Mouse (Mus musculus): Measurements from ENCODE around the gene Asic3. TPM values are rescaled to one million over a fixed set of nuclear protein-coding genes. Genes with fewer than 3 reads are reported as not detected.
A peak's percentile ranks its signal among the peaks of the same experiment; 100 is the strongest.
"Not testable (repeated sequence)": the region's sequence is repeated elsewhere in the genome, so short reads cannot be mapped to it uniquely, and the experiment has no call there.

Asic3 gene
- polyA plus RNA-seq, 1 experiment from 2014 or later = 0.58 TPM

GRCm38 (mm10) chr5:24393392-24393997 is 19.7 kb upstream of the Asic3 start, which contains the start of gene Abcb8:
Gene Abcb8, plus strand, starts transcription at chr5:24393663.
- no peaks in the 10 kb centered on the region for H3K36me3 ChIP-seq (ENCODE audit: control insufficient read depth, insufficient read depth, low read length)
- peak within 1 kb of the TSS; percentile 52 for H3K4me3 ChIP-seq (ENCODE audit: low read depth, low read length)
- peak within 1 kb of the TSS; percentile 53 for H3K4me2 ChIP-seq (ENCODE audit: low read depth, low read length)
- 21% methylated on average over 7 of the region's 7 CpGs for WGBS
- H3K9me3 ChIP-seq (ENCODE audit: control insufficient read depth, low read length) = no peaks in the 10 kb centered on the region
- H3K4me1 ChIP-seq (ENCODE audit: control insufficient read depth, insufficient read depth, low read length) = peaks cover 3% of the 10 kb centered on the region
- no peak for ATAC-seq (ENCODE audit: low read depth)
- peak within 1 kb of the TSS; percentile 83 for H3K27ac ChIP-seq (ENCODE audit: low read depth, low read length)
- no peaks in the 10 kb centered on the region for H3K27me3 ChIP-seq (ENCODE audit: control insufficient read depth, insufficient read depth, low read length)
- H3K9ac ChIP-seq (replicated peaks; ENCODE audit: low read depth, low read length) = peak within 1 kb of the TSS; percentile 57

DNA sequence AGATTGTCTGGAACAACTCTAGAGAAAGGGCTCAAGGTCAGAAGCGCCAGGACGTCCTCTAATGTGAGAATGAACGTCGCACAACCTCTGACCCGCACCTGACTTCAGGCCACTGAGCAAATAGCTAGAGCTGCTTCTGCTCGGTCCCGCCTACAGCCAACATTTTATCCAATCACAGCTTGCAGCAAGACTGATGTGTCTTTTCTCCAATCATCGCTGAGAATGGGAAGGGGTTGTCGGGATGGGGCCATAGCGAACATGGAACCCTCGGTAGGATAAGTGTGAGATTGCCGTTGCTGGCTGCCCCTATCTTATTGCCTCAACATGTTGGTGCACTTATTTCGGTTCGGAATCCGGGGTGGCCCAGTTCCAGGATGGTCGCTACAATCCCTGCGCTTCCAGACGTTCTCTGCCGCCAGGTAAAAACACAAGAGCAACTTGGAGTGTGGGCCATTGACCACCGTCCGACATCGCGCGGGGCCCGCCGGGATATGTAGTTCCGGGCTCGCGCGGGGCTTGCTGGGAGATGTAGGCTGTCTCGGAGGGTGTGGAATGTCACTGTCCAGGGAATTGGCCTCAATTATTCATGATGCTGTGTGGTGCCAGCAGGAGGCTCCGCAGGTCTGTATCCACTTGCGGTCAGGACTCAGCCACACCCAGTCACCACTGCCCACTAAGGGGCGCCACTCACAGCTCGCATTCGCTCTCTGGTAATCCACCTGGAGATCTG is 18.9 kb upstream of the Asic3 start:
- WGBS = under 1% methylated on average over 36 of the region's 36 CpGs
- Histone ChIP-seq H3K36me3 (ENCODE audit: control insufficient read depth, insufficient read depth, low read length) (no peaks in the 10 kb centered on the region), H3K27ac (ENCODE audit: low read depth, low read length) (peak overlapping the region; percentile 83), H3K4me1 (ENCODE audit: control insufficient read depth, insufficient read depth, low read length) (peaks cover 3% of the 10 kb centered on the region; the same call in 1 of the 2 replicates), H3K4me2 (ENCODE audit: low read depth, low read length) (peak overlapping the region; percentile 53), H3K4me3 (ENCODE audit: low read depth, low read length) (peak overlapping the region; percentile 52), H3K27me3 (ENCODE audit: control insufficient read depth, insufficient read depth, low read length) (no peaks in the 10 kb centered on the region), H3K9me3 (ENCODE audit: control insufficient read depth, low read length) (no peaks in the 10 kb centered on the region), H3K9ac (replicated peaks; ENCODE audit: low read depth, low read length) (peak overlapping the region; percentile 57)
- peak; percentile 96 for ATAC-seq (ENCODE audit: low read depth)

GRCm38 (mm10) chr5:24396254-24396653 is 16.9 kb upstream of the Asic3 start:
- not testable (repeated sequence) for H3K27me3 ChIP-seq (ENCODE audit: control insufficient read depth, insufficient read depth, low read length); H3K36me3 ChIP-seq (ENCODE audit: control insufficient read depth, insufficient read depth, low read length); H3K27ac ChIP-seq (ENCODE audit: low read depth, low read length); H3K9me3 ChIP-seq (ENCODE audit: control insufficient read depth, low read length); H3K4me3 ChIP-seq (ENCODE audit: low read depth, low read length); H3K4me2 ChIP-seq (ENCODE audit: low read depth, low read length); ATAC-seq (ENCODE audit: low read depth); H3K9ac ChIP-seq (replicated peaks; ENCODE audit: low read depth, low read length); H3K4me1 ChIP-seq (ENCODE audit: control insufficient read depth, insufficient read depth, low read length)
- 93% methylated on average over 6 of the region's 6 CpGs for WGBS

GRCm38 (mm10) chr5:24399686-24400085 is 13.5 kb upstream of the Asic3 start:
- no peak for ATAC-seq (ENCODE audit: low read depth)
- H3K4me2 ChIP-seq (ENCODE audit: low read depth, low read length) = no peak overlapping the region
- no peak overlapping the region for H3K27ac ChIP-seq (ENCODE audit: low read depth, low read length)
- H3K4me3 ChIP-seq (ENCODE audit: low read depth, low read length) = no peak overlapping the region
- peaks cover 13% of the 10 kb centered on the region for H3K36me3 ChIP-seq (ENCODE audit: control insufficient read depth, insufficient read depth, low read length)
- H3K27me3 ChIP-seq (ENCODE audit: control insufficient read depth, insufficient read depth, low read length) = no peaks in the 10 kb centered on the region
- peaks cover 3% of the 10 kb centered on the region; the same call in 1 of the 2 replicates for H3K4me1 ChIP-seq (ENCODE audit: control insufficient read depth, insufficient read depth, low read length)
- 94% methylated on average over 10 of the region's 10 CpGs for WGBS
- H3K9ac ChIP-seq (replicated peaks; ENCODE audit: low read depth, low read length) = no peak overlapping the region
- no peaks in the 10 kb centered on the region for H3K9me3 ChIP-seq (ENCODE audit: control insufficient read depth, low read length)

DNA sequence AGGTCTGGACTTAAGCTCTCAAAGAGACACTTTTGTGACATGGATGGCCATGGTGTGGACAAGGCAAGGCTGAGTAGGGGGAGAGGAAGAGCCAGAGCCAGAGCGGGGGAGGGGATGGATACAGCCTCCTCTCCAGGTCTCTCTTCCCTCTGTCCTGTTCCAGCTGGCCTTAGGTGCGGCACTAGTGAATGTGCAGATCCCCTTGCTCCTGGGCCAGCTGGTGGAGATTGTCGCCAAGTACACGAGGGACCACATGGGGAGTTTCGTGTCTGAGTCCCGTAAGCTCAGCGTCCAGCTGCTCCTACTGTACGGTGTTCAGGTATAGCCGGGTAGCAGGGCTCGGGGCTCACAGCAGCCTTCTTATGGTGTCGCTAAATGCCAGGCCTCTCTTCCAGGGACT is 12.8 kb upstream of the Asic3 start:
- 90% methylated on average over 11 of the region's 11 CpGs for WGBS
- ATAC-seq (ENCODE audit: low read depth) = no peak

DNA sequence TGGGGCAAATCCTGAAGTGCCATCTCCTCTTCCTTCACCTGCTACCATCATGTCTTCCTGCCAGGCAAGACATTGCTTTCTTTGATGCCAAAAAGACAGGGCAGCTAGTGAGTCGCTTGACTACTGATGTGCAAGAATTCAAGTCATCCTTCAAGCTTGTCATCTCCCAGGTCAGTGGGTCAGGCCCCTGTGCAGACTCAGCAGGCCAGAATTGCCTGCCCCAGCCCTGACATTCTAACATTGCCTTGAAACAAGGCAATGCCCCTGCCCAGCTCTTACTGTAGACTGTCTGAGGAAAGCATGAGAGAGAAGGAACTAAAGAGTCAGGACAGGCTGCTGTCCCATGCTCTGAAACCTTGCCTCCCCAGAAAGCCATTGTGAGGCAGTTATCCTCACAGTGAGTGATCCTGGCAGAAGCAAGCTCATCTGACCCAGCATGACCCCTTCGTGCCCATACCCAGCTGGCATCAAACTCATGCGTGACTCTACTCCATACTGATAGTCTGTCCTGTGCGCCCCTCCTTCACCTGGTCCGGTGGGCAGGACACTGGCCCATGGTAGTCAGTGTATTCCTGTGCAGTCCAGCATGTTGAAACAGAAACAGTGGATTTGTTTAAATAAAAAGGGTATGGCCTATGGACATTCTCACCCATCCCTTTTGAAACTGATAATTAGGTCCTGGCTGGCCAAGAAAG is 12.1 kb upstream of the Asic3 start:
- Histone ChIP-seq H3K27me3 (ENCODE audit: control insufficient read depth, insufficient read depth, low read length) (no peaks in the 10 kb centered on the region), H3K36me3 (ENCODE audit: control insufficient read depth, insufficient read depth, low read length) (peaks cover 13% of the 10 kb centered on the region), H3K4me1 (ENCODE audit: control insufficient read depth, insufficient read depth, low read length) (no peaks in the 10 kb centered on the region), H3K9ac (replicated peaks; ENCODE audit: low read depth, low read length) (no peak overlapping the region), H3K27ac (ENCODE audit: low read depth, low read length) (no peak overlapping the region), H3K4me3 (ENCODE audit: low read depth, low read length) (no peak overlapping the region), H3K4me2 (ENCODE audit: low read depth, low read length) (no peak overlapping the region), H3K9me3 (ENCODE audit: control insufficient read depth, low read length) (no peaks in the 10 kb centered on the region)
- 94% methylated on average over 5 of the region's 5 CpGs for WGBS
- no peak for ATAC-seq (ENCODE audit: low read depth)

More for the DNA sequence above, 12.8 kb upstream of the Asic3 start:
- Histone ChIP-seq H3K4me2 (ENCODE audit: low read depth, low read length) (no peak overlapping the region), H3K36me3 (ENCODE audit: control insufficient read depth, insufficient read depth, low read length) (peaks cover 13% of the 10 kb centered on the region), H3K27me3 (ENCODE audit: control insufficient read depth, insufficient read depth, low read length) (no peaks in the 10 kb centered on the region), H3K4me1 (ENCODE audit: control insufficient read depth, insufficient read depth, low read length) (no peaks in the 10 kb centered on the region), H3K27ac (ENCODE audit: low read depth, low read length) (no peak overlapping the region), H3K9ac (replicated peaks; ENCODE audit: low read depth, low read length) (no peak overlapping the region), H3K9me3 (ENCODE audit: control insufficient read depth, low read length) (no peaks in the 10 kb centered on the region), H3K4me3 (ENCODE audit: low read depth, low read length) (no peak overlapping the region)

DNA sequence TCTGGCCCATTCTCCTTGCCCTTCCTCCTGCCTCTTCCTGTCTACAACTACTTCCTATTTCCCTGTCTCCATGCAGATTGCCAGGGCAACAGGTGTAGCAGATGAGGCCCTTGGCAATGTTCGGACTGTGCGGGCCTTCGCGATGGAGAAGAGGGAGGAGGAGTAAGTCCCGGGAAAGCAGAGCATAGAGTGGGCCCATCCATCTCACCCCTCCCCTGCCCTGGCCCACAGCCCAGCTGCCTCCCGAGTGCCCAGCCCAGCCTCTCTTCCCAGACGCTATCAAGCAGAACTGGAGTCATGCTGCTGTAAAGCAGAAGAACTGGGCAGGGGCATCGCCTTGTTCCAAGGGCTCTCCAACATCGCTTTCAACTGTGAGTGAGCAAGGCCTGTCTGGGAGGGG is 11.2 kb upstream of the Asic3 start:
- H3K9me3 ChIP-seq (ENCODE audit: control insufficient read depth, low read length) = no peaks in the 10 kb centered on the region
- H3K4me1 ChIP-seq (ENCODE audit: control insufficient read depth, insufficient read depth, low read length) = no peaks in the 10 kb centered on the region
- H3K36me3 ChIP-seq (ENCODE audit: control insufficient read depth, insufficient read depth, low read length) = peaks cover 14% of the 10 kb centered on the region
- WGBS = 57% methylated on average over 9 of the region's 9 CpGs
- H3K4me2 ChIP-seq (ENCODE audit: low read depth, low read length) = no peak overlapping the region
- no peak overlapping the region for H3K4me3 ChIP-seq (ENCODE audit: low read depth, low read length)
- ATAC-seq (ENCODE audit: low read depth) = peak; percentile 64; the same call in 1 of the 2 replicates
- no peak overlapping the region for H3K9ac ChIP-seq (replicated peaks; ENCODE audit: low read depth, low read length)
- no peaks in the 10 kb centered on the region for H3K27me3 ChIP-seq (ENCODE audit: control insufficient read depth, insufficient read depth, low read length)
- H3K27ac ChIP-seq (ENCODE audit: low read depth, low read length) = no peak overlapping the region

GRCm38 (mm10) chr5:24404594-24405360 is 8.4 kb upstream of the Asic3 start:
- Histone ChIP-seq H3K36me3 (ENCODE audit: control insufficient read depth, insufficient read depth, low read length) (peaks cover 22% of the 10 kb centered on the region), H3K4me2 (ENCODE audit: low read depth, low read length) (no peak overlapping the region), H3K4me1 (ENCODE audit: control insufficient read depth, insufficient read depth, low read length) (no peaks in the 10 kb centered on the region), H3K27me3 (ENCODE audit: control insufficient read depth, insufficient read depth, low read length) (no peaks in the 10 kb centered on the region), H3K27ac (ENCODE audit: low read depth, low read length) (no peak overlapping the region), H3K4me3 (ENCODE audit: low read depth, low read length) (no peak overlapping the region), H3K9me3 (ENCODE audit: control insufficient read depth, low read length) (no peaks in the 10 kb centered on the region), H3K9ac (replicated peaks; ENCODE audit: low read depth, low read length) (no peak overlapping the region)
- 91% methylated on average over 6 of the region's 6 CpGs for WGBS
- ATAC-seq (ENCODE audit: low read depth) = no peak
